Mouse (Mus musculus): ENCODE results near the gene Prr12. TPM values are rescaled to one million over a fixed set of nuclear protein-coding genes. Genes with fewer than 3 reads are reported as not detected.
A peak's percentile ranks its signal among the peaks of the same experiment; 100 is the strongest.

Prr12 gene
- polyA plus RNA-seq, 1 experiment from 2014 or later: 10.9 TPM

DNA sequence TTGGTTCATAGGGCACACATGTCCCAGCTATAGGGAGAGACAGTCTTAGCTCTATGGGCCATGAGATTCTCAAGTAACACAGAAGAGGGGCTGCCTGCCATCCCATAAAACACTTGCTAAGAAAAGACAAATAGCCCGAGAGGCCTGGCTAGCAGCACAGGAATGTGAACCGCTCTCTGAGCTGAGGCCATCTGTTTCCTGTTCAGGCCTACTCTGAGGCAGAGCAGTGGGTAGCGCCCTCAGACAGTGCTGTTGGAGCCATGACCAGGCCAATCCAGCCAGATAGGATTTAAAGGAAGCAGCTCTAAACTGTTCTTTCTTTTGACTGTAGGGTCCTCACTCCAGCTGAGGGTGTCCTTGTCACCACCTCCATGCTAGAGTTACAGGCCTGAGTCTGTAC, 48.1 kb downstream of the Prr12 start:
- Histone ChIP-seq H3K9ac (replicated peaks; ENCODE audit: low read length) (no peak overlapping the region), H3K36me3 (replicated peaks; ENCODE audit: control insufficient read depth, insufficient read depth, low read depth, low read length) (peaks cover 51% of the 10 kb centered on the region), H3K9me3 (replicated peaks; ENCODE audit: control insufficient read depth, low read length) (no peaks in the 10 kb centered on the region), H3K4me1 (ENCODE audit: control insufficient read depth, insufficient read depth, low read length) (no peaks in the 10 kb centered on the region), H3K27ac (replicated peaks; ENCODE audit: low read depth, low read length) (no peak overlapping the region), H3K4me2 (ENCODE audit: low read depth, low read length) (no peak overlapping the region), H3K4me3 (ENCODE audit: low read depth, low read length) (no peak overlapping the region), H3K27me3 (ENCODE audit: control insufficient read depth, insufficient read depth, low read length) (no peaks in the 10 kb centered on the region)
- DNase-seq (ENCODE audit: low spot score): no peak
- no peak for ATAC-seq (replicated peaks; ENCODE audit: insufficient number of reproducible peaks, low FRiP score, low TSS enrichment, low read depth)
- 78% methylated on average over 3 of the region's 3 CpGs for WGBS

DNA sequence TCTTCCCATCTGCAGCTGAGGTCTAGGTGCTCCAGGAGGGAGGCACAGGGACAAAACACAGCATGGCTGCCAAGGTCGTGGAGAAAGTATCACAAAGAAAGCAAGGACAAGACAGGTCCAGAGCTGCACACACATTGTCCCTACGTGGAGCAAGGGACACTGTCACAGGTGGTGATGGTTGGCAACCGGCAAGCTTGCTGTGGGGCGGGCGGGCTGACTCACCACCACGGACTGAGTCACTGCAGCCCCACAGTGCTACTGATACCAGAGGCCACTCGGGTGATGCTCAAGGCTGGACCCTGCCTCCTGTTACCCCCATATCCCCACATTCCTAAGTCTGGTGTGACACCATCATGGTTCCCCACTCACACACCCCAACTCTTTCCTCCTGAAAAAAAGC, 50.2 kb downstream of the Prr12 start:
- 92% methylated on average over 7 of the region's 7 CpGs for WGBS
- DNase-seq (ENCODE audit: low spot score): no peak
- no peak overlapping the region for H3K4me2 ChIP-seq (ENCODE audit: low read depth, low read length)
- no peaks in the 10 kb centered on the region for H3K9me3 ChIP-seq (replicated peaks; ENCODE audit: control insufficient read depth, low read length)
- no peak overlapping the region for H3K9ac ChIP-seq (replicated peaks; ENCODE audit: low read length)
- peaks cover 40% of the 10 kb centered on the region for H3K36me3 ChIP-seq (replicated peaks; ENCODE audit: control insufficient read depth, insufficient read depth, low read depth, low read length)
- H3K27ac ChIP-seq (replicated peaks; ENCODE audit: low read depth, low read length): no peak overlapping the region
- H3K4me1 ChIP-seq (ENCODE audit: control insufficient read depth, insufficient read depth, low read length): no peaks in the 10 kb centered on the region
- H3K4me3 ChIP-seq (ENCODE audit: low read depth, low read length): no peak overlapping the region
- ATAC-seq (replicated peaks; ENCODE audit: insufficient number of reproducible peaks, low FRiP score, low TSS enrichment, low read depth): no peak
- no peaks in the 10 kb centered on the region for H3K27me3 ChIP-seq (ENCODE audit: control insufficient read depth, insufficient read depth, low read length)

DNA sequence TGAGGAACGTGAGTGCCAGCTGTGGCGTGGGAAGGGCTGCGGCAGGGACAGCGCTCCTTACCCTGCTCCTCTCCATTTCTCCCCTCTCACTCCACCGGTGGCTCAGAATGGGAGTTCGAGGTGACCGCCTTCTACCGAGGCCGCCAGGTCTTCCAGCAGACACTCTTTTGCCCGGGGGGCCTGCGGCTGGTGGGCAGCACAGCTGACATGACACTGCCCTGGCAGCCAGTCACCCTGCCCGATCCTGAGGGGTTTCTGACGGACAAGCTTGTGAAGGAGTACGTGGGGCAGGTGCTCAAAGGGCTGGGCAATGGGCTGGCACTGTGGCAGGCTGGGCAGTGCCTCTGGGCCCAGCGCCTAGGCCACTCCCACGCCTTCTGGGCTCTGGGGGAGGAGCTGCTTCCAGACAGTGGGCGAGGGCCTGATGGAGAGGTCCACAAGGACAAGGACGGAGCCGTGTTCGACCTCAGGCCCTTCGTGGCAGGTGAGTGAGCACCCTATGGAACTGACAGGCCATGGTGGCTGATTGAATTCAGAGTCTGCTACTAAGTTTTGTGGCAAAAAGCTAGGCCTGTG, 52.1 kb downstream of the Prr12 start:
- no peak overlapping the region for H3K27ac ChIP-seq (replicated peaks; ENCODE audit: low read depth, low read length)
- no peak overlapping the region for H3K9ac ChIP-seq (replicated peaks; ENCODE audit: low read length)
- H3K27me3 ChIP-seq (ENCODE audit: control insufficient read depth, insufficient read depth, low read length): no peaks in the 10 kb centered on the region
- H3K36me3 ChIP-seq (replicated peaks; ENCODE audit: control insufficient read depth, insufficient read depth, low read depth, low read length): peaks cover 24% of the 10 kb centered on the region
- DNase-seq (ENCODE audit: low spot score) (no peak), ATAC-seq (replicated peaks; ENCODE audit: insufficient number of reproducible peaks, low FRiP score, low TSS enrichment, low read depth) (no peak)
- H3K4me1 ChIP-seq (ENCODE audit: control insufficient read depth, insufficient read depth, low read length): no peaks in the 10 kb centered on the region; the same call in 1 of the 2 replicates
- 88% methylated on average over 21 of the region's 21 CpGs for WGBS
- H3K9me3 ChIP-seq (replicated peaks; ENCODE audit: control insufficient read depth, low read length): no peaks in the 10 kb centered on the region
- no peak overlapping the region for H3K4me2 ChIP-seq (ENCODE audit: low read depth, low read length)
- H3K4me3 ChIP-seq (ENCODE audit: low read depth, low read length): no peak overlapping the region

DNA sequence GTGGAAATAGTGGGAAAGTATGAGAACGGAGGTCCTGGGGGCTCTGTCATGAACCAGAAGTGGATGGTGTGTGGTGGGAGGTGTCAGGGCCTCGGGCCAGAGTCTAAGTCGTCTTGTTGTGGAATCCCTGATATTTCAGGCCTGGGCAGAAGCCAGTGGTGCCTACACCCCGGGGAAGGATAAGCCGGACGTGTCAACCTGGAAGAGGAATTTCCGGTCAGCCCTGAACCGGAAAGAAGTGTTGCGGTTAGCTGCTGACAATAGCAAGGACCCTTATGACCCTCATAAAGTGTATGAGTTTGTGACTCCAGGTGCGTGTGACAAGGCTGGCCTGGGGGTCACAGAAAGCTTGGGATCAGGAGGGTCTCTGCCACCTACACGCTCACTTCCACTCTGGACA, 52.9 kb downstream of the Prr12 start:
- Histone ChIP-seq H3K4me1 (ENCODE audit: control insufficient read depth, insufficient read depth, low read length) (no peaks in the 10 kb centered on the region; the same call in 1 of the 2 replicates), H3K9me3 (replicated peaks; ENCODE audit: control insufficient read depth, low read length) (no peaks in the 10 kb centered on the region), H3K27ac (replicated peaks; ENCODE audit: low read depth, low read length) (no peak overlapping the region), H3K4me2 (ENCODE audit: low read depth, low read length) (no peak overlapping the region), H3K9ac (replicated peaks; ENCODE audit: low read length) (no peak overlapping the region), H3K36me3 (replicated peaks; ENCODE audit: control insufficient read depth, insufficient read depth, low read depth, low read length) (peaks cover 24% of the 10 kb centered on the region), H3K4me3 (ENCODE audit: low read depth, low read length) (no peak overlapping the region), H3K27me3 (ENCODE audit: control insufficient read depth, insufficient read depth, low read length) (no peaks in the 10 kb centered on the region)
- WGBS: 85% methylated on average over 11 of the region's 11 CpGs
- ATAC-seq (replicated peaks; ENCODE audit: insufficient number of reproducible peaks, low FRiP score, low TSS enrichment, low read depth) (no peak), DNase-seq (ENCODE audit: low spot score) (no peak)

DNA sequence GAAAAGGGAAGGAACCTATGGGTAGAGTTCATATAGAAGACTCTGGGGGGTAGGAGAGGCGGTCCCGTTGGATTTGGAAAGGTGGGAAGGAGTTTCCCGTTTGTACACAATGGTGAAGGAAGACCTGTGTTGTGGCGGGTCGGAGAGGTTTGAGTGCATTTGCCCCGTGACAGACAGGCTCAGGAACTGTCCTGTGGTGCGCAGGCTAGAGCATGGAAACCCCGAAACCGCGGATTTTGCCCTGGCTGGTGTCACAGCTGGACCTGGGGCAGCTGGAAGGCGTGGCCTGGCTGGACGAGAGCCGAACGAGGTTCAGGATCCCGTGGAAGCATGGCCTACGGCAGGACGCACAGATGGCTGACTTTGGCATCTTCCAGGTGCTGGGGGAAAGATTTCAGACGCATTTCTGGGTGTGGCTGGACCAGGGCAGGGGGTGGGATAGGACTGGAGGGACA, 54.2 kb downstream of the Prr12 start, which contains the start of gene Bcl2l12:
Gene Bcl2l12, minus strand, starts transcription at position 212 of the 455 bp plus-strand sequence.
- Histone ChIP-seq H3K4me3 (ENCODE audit: low read depth, low read length) (peak within 1 kb of the TSS; percentile 60), H3K4me1 (ENCODE audit: control insufficient read depth, insufficient read depth, low read length) (no peaks in the 10 kb centered on the region; the same call in 1 of the 2 replicates), H3K9ac (replicated peaks; ENCODE audit: low read length) (peak within 1 kb of the TSS; percentile 84), H3K36me3 (replicated peaks; ENCODE audit: control insufficient read depth, insufficient read depth, low read depth, low read length) (peaks cover 22% of the 10 kb centered on the region), H3K9me3 (replicated peaks; ENCODE audit: control insufficient read depth, low read length) (no peaks in the 10 kb centered on the region), H3K27me3 (ENCODE audit: control insufficient read depth, insufficient read depth, low read length) (no peaks in the 10 kb centered on the region), H3K27ac (replicated peaks; ENCODE audit: low read depth, low read length) (peak within 1 kb of the TSS; percentile 5; the same call in 1 of the 2 replicates), H3K4me2 (ENCODE audit: low read depth, low read length) (peak within 1 kb of the TSS; percentile 49)
- WGBS: 1% methylated on average over 18 of the region's 18 CpGs
- ATAC-seq (replicated peaks; ENCODE audit: insufficient number of reproducible peaks, low FRiP score, low TSS enrichment, low read depth) (no peak), DNase-seq (ENCODE audit: low spot score) (no peak)

DNA sequence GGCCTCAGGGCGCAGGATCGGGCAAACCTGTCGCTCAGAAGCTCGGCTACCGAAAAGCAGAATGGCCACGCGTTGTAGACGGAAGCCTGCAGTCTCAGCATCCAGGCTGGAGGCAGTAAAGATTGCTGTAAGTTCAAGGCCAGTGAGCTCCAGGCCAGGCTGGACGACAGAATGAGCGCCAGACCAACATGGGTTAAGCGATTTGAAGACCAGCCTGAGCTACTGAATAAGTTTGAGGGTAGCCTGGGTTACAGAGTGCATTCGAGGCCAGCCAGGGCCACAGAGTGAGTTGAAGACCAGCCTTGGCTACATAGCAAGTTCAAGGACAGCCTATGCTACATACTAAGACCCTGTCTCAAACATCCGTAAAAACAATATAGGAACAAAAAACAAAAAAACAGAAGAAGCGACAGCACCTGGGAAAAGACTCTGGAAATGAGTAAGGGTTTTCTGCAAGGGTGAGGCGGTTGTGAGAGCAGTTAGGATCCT, 54.7 kb downstream of the Prr12 start:
- no peaks in the 10 kb centered on the region; the same call in 1 of the 2 replicates for H3K4me1 ChIP-seq (ENCODE audit: control insufficient read depth, insufficient read depth, low read length)
- H3K27ac ChIP-seq (replicated peaks; ENCODE audit: low read depth, low read length): 0 out of 2 replicates have a peak overlapping the region, but pooled peaks have one; percentile 5
- peaks cover 19% of the 10 kb centered on the region for H3K36me3 ChIP-seq (replicated peaks; ENCODE audit: control insufficient read depth, insufficient read depth, low read depth, low read length)
- H3K9ac ChIP-seq (replicated peaks; ENCODE audit: low read length): peak overlapping the region; percentile 84
- DNase-seq (ENCODE audit: low spot score) (peak; percentile 48), ATAC-seq (replicated peaks; ENCODE audit: insufficient number of reproducible peaks, low FRiP score, low TSS enrichment, low read depth) (no peak)
- 5% methylated on average over 15 of the region's 15 CpGs for WGBS
- no peaks in the 10 kb centered on the region for H3K27me3 ChIP-seq (ENCODE audit: control insufficient read depth, insufficient read depth, low read length)
- peak overlapping the region; percentile 49 for H3K4me2 ChIP-seq (ENCODE audit: low read depth, low read length)
- H3K4me3 ChIP-seq (ENCODE audit: low read depth, low read length): peak overlapping the region; percentile 60
- no peaks in the 10 kb centered on the region for H3K9me3 ChIP-seq (replicated peaks; ENCODE audit: control insufficient read depth, low read length)

DNA sequence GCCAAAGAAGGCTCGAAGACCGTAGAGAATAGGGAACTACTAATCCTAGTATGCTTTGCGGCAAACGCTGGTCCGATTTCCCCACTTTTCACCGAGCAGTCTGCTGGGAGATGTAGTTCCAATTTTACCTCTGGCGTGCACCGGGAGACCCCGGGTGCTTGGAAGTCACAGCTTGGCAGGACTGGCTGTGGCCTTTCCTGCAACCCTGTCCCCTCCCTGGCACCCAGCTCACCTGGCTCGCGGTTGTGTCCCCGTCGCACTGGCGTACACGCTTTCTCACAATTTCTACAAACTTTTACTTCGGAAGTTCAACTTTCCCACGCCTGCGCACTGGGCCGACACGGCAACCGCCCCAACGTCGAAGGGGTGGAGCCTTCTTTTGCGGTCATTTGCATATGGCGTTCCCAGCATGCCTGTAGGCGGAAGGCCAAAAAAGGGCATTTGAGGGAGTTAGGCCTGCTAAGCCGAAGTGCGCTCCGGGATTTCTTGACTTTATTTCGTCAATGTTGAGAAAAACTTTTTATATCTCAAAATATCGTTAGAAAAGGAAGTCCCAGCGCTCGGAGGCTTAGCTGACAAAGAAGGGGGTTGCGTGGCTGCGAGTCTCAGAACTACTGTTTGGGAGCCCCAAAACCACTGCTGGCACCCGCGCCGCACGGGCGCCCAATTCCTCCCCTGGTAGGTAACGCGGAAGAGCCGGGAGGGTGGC, 55.3 kb downstream of the Prr12 start, which contains the start of gene Irf3:
Gene Irf3, plus strand, starts transcription at position 418 of the 709 bp plus-strand sequence.
- ATAC-seq (replicated peaks; ENCODE audit: insufficient number of reproducible peaks, low FRiP score, low TSS enrichment, low read depth): peak; percentile 78
- under 1% methylated on average over 43 of the region's 43 CpGs for WGBS
- peak within 1 kb of the TSS; percentile 84 for H3K4me2 ChIP-seq (ENCODE audit: low read depth, low read length)

DNA sequence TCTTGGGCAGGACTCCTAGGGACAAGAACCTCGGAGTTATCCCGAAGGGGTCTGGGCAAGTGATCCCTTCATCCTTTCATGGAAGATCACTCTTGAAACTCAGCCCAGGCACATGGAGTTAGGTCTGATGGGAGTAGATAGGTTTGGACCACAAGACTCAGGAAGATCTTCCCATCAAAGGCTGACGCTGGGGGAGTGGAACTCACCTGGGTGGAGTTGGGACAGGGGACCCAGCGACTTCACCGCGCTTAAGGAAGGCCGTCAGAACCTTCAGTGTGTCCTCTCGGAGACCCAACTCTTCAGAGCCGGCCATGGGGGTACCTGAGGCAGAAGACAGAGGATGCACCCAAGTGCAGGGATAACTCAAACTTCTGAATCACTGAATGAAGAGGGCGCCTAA, 56.0 kb downstream of the Prr12 start:
- H3K27me3 ChIP-seq (ENCODE audit: control insufficient read depth, insufficient read depth, low read length): no peaks in the 10 kb centered on the region
- peak overlapping the region; percentile 84 for H3K4me2 ChIP-seq (ENCODE audit: low read depth, low read length)
- DNase-seq (ENCODE audit: low spot score): no peak
- H3K36me3 ChIP-seq (replicated peaks; ENCODE audit: control insufficient read depth, insufficient read depth, low read depth, low read length): peaks cover 18% of the 10 kb centered on the region
- peak overlapping the region; percentile 60 for H3K4me3 ChIP-seq (ENCODE audit: low read depth, low read length)
- no peaks in the 10 kb centered on the region; the same call in 1 of the 2 replicates for H3K4me1 ChIP-seq (ENCODE audit: control insufficient read depth, insufficient read depth, low read length)
- H3K9ac ChIP-seq (replicated peaks; ENCODE audit: low read length): peak overlapping the region; percentile 84
- WGBS: 16% methylated on average over 10 of the region's 10 CpGs
- no peak for ATAC-seq (replicated peaks; ENCODE audit: insufficient number of reproducible peaks, low FRiP score, low TSS enrichment, low read depth)
- no peaks in the 10 kb centered on the region for H3K9me3 ChIP-seq (replicated peaks; ENCODE audit: control insufficient read depth, low read length)
- H3K27ac ChIP-seq (replicated peaks; ENCODE audit: low read depth, low read length): 0 out of 2 replicates have a peak overlapping the region, but pooled peaks have one; percentile 43

More for the DNA sequence above, 55.3 kb downstream of the Prr12 start, which contains the start of gene Irf3:
- no peaks in the 10 kb centered on the region for H3K9me3 ChIP-seq (replicated peaks; ENCODE audit: control insufficient read depth, low read length)
- H3K4me3 ChIP-seq (ENCODE audit: low read depth, low read length): peak within 1 kb of the TSS; percentile 60
- H3K36me3 ChIP-seq (replicated peaks; ENCODE audit: control insufficient read depth, insufficient read depth, low read depth, low read length): peaks cover 18% of the 10 kb centered on the region
- peak within 1 kb of the TSS; percentile 84 for H3K9ac ChIP-seq (replicated peaks; ENCODE audit: low read length)
- no peaks in the 10 kb centered on the region for H3K27me3 ChIP-seq (ENCODE audit: control insufficient read depth, insufficient read depth, low read length)
- no peaks in the 10 kb centered on the region; the same call in 1 of the 2 replicates for H3K4me1 ChIP-seq (ENCODE audit: control insufficient read depth, insufficient read depth, low read length)
- DNase-seq (ENCODE audit: low spot score): peak; percentile 98
- H3K27ac ChIP-seq (replicated peaks; ENCODE audit: low read depth, low read length): 0 out of 2 replicates have a peak within 1 kb of the TSS, but pooled peaks have one; percentile 43

All from embryonic facial prominence, embryonic 11.5 days (tissue).